Mouse (Mus musculus) small intestine, adult 2 months (tissue): ENCODE results near the gene Trim47. TPM values are rescaled to one million over a fixed set of nuclear protein-coding genes. Genes with fewer than 3 reads are reported as not detected.

Experiments used
- H3K27ac ChIP-seq: fragments of 200-500 bp; 2 replicates; pipeline ENCODE4 v1.5.1; 2012; ENCODE audit warnings: low read depth, low read length, control low read depth, inconsistent platforms; ENCODE audit not compliant: insufficient read depth
- H3K27me3 ChIP-seq: fragments of 200-500 bp; 2 replicates; pipeline ENCODE4 v1.6.1; 2012; ENCODE audit warnings: mild to moderate bottlenecking, moderate library complexity, low read length, inconsistent platforms; ENCODE audit not compliant: control insufficient read depth, insufficient read depth
- H3K36me3 ChIP-seq: fragments of 200-500 bp; 2 replicates; pipeline ENCODE4 v1.6.1; 2012; ENCODE audit warnings: mild to moderate bottlenecking, low read length, control low read depth, inconsistent platforms; ENCODE audit not compliant: control insufficient read depth, insufficient read depth
- H3K4me1 ChIP-seq: fragments of 200-500 bp; 2 replicates; pipeline ENCODE4 v1.6.1; 2012; ENCODE audit warnings: low read length, inconsistent platforms, mixed read lengths; ENCODE audit not compliant: control insufficient read depth, insufficient read depth, insufficient read length
- H3K4me3 ChIP-seq: fragments of 200-500 bp; 2 replicates; pipeline ENCODE4 v1.5.1; 2012; ENCODE audit warnings: low read depth, mild to moderate bottlenecking, control low read depth, inconsistent platforms, low read length, moderate library complexity
- CTCF ChIP-seq: fragments of 200-500 bp; IDR thresholded peaks from 2 replicates; pipeline ENCODE4 v1.5.1; 2012; ENCODE audit warnings: low read depth, mild to moderate bottlenecking, control low read depth, inconsistent platforms, low read length, moderate library complexity, mixed read lengths; ENCODE audit not compliant: insufficient replicate concordance, insufficient read length; ENCODE audit errors: extremely low read depth
- POLR2A ChIP-seq: fragments of 200-500 bp; IDR thresholded peaks from 2 replicates; pipeline ENCODE4 v1.6.1; 2012; ENCODE audit warnings: low read depth, mild to moderate bottlenecking, control low read depth, inconsistent platforms, low read length, moderate library complexity
- WGBS: fragments of 180-500 bp; shearing (Covaris S2); methylation state at CpG from one replicate; pipeline ENCODE4 v1.1.7; 2018; 5-methylcytosine and 5-hydroxymethylcytosine counted together
- polyA plus RNA-seq: library from polyadenylated mRNA; depleted of rRNA; stranded (reverse); fragments of >200 nt; gene quantifications from 2 replicates; pipeline ENCODE4 v1.2.3, GENCODE M21; 2012

The Trim47 gene
- polyA plus RNA-seq, 1 experiment: 28.5 TPM

DNA sequence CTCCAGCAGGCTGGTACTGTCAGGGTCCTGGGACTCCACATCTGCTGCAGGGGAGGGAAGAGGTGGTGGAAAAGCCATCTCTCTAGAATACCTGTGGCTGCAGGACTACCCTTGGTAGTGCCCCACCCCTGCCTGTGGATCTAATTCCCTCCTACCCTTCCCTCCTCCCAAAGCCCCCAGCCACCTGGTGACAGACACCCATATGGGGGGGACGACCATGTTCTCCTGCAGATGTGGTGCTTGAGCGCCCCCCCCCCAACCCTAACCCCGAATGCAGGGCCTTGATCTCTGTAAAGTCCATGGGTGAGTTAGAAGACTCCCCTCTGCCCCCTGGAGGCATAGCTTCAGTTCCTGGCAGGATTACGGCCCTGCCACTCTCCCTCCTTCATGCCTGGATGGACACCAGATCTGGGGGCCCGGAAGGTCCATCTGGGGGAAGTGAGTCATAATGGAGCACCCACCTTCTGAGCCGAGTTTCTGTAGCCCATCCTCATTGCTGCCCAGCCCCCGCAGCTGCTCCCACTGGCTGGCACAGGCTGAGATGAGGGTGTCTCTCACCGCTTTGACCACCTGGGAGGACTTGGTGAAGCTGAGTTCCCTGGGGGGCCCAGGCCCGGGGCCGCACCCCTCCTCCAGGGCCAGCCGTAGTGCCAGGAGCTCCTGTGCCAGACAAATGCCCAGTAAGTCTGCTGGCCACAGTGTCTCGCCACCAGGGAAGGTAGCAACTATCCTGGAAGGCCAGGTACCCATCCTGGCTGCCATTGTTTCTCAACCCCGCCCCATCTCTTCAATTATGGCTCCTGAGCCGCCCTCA, 19.8 kb downstream of the Trim47 start:
- WGBS: 54% methylated on average over 14 of the region's 14 CpGs
- Histone ChIP-seq H3K36me3 (no peaks in the 10 kb centered on the region), H3K27me3 (peaks cover 18% of the 10 kb centered on the region), H3K4me1 (peaks cover 28% of the 10 kb centered on the region), H3K4me3 (peak overlapping the region; percentile 80), H3K27ac (no peak overlapping the region)
- no peak for TF ChIP-seq POLR2A
- TF ChIP-seq CTCF: no peak

DNA sequence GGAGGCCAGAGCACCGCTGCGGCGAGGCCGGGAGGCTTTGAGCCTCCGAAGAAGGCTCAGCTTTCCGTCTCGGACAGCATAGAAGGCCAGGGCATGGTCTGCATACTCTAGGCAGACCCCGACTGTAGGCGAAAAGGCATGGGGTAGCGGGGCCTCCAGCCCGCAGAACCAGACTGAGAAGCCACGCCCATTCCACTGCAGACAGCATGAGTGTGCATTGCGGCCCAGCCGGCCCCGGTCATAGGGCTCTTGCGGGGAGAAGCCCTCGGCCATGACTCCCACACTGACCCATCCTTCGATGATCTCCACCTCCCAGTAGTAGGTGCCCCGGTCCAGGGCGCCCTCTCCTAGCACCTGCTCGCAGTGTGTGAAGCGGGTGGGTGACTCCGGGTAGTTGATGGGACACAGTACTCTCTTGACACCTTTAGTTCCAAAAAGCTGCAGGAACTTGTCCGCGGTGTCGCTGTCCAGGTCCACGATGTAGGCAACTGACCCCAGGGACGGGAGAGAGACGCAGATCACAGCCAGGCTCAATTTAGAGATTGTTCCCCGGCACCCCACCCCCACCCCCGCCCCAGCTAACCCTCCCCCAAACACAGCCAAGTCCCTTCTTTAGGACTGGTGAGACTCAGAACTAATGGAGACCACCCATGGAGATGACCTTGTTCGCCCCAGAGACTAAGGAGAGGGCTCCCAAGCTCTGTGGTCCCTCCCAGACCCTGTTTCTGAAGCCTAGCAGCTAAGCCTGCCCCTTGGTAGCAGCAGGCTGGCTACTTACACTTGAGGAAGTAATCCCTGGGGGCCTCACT, 20.7 kb downstream of the Trim47 start:
- no peak overlapping the region for H3K4me3 ChIP-seq
- no peak overlapping the region for H3K27ac ChIP-seq
- no peak for TF ChIP-seq POLR2A
- no peak for TF ChIP-seq CTCF
- H3K27me3 ChIP-seq: peaks cover 18% of the 10 kb centered on the region
- WGBS: 61% methylated on average over 32 of the region's 32 CpGs
- H3K36me3 ChIP-seq: no peaks in the 10 kb centered on the region
- peaks cover 28% of the 10 kb centered on the region for H3K4me1 ChIP-seq

DNA sequence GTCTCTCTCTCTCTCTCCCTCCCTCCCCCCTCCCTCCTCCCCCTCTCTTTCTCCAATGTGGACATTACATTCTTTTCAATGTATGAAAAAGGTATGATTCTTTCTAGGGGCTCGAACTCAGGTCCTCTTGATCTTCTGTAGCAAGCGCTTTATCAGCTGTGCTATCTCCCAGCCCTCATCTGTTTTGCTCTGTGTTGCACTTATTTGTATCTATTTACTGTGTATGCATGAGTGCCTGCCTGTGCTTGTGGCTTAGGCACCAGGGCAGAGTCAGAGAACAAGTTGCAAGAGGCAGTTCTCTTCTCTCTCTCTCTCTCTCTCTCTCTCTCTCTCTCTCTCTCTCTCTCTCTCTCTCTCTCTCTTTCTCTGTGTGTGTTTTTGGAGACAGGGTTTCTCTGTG, 21.9 kb downstream of the Trim47 start:
- H3K36me3 ChIP-seq: no peaks in the 10 kb centered on the region
- H3K27me3 ChIP-seq: peaks cover 16% of the 10 kb centered on the region
- WGBS: 89% methylated on average over 2 of the region's 2 CpGs
- no peak overlapping the region for H3K27ac ChIP-seq
- peaks cover 34% of the 10 kb centered on the region for H3K4me1 ChIP-seq
- TF ChIP-seq CTCF (no peak), POLR2A (no peak)
- H3K4me3 ChIP-seq: no peak overlapping the region

DNA sequence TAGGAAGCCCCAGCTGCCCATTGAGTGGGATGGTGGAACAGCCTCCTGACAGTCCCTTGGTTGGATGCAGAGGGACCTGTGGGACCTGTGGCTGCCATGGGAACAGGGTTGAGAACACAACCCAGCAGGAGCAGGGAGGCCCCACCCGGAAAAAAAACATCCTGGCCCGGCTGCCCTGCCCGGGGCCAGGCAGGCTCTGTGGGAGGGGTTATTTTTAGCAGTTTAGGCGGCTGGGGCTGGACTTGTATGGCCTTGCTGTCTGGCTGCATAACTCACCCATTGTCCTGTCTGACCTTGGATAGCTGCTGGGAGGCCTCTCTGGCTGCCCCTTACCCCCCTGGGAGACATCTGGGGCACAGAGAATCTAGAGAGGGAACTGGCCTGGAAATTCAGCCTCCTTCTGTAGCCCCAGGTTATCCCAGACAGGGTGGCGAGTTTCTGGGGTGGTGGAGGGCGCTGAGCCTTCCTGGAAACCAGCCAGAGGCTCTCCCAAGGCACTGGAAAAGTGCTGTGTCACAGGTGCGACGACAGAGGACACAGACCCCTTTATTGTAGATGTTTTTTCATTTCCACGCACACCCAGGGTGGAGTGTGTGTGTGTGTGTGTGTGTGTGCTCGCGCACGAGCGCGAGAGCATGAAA, 22.9 kb downstream of the Trim47 start:
- Histone ChIP-seq H3K27me3 (peaks cover 7% of the 10 kb centered on the region), H3K27ac (peak overlapping the region; percentile 59), H3K4me1 (peaks cover 27% of the 10 kb centered on the region), H3K4me3 (no peak overlapping the region), H3K36me3 (no peaks in the 10 kb centered on the region)
- TF ChIP-seq POLR2A (no peak), CTCF (no peak)
- WGBS: 34% methylated on average over 14 of the region's 14 CpGs

DNA sequence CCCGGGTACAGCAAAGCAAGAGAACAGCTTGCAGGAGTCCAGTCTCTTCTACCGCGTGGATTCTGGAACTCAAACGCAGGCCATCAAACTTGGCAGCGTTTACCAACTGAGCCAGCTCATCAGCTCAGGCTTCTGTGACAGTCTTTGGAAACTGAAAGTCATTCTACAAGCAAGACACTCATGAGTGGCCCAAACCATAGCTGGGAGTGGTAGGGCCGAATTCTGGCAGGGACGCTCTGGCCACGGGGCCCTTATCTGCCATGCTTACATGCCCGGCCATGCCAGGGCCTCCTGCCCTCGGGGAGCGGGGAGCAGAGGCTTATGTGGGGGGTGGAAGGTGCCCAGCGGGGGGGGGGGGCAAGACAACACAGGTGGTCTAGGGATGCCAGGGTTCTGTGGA, 23.4 kb downstream of the Trim47 start:
- H3K4me1 ChIP-seq: peaks cover 27% of the 10 kb centered on the region
- H3K27me3 ChIP-seq: peaks cover 1% of the 10 kb centered on the region; the same call in 1 of the 2 replicates
- TF ChIP-seq POLR2A: no peak
- no peak for TF ChIP-seq CTCF
- WGBS: 52% methylated on average over 12 of the region's 12 CpGs
- H3K27ac ChIP-seq: peak overlapping the region; percentile 38
- no peak overlapping the region for H3K4me3 ChIP-seq
- H3K36me3 ChIP-seq: no peaks in the 10 kb centered on the region

DNA sequence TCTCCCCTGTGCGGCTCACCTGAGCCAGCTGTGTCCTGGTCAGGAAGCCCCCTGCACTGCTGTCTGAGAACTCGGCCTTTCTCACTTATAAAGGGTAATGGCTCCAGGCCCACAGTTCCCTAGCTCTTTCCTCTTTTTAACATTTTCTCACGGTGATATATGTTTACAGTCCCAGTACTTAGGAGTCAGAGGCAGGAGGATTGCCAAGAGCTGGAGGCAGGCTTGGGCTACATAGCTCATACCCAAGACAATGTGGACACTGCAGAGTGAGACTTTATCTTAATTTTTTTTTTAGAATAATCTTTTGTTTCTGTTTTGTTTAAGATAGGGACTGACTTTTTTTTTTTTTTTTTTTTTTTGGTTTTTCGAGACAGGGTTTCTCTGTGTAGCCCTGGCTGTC, 24.5 kb downstream of the Trim47 start:
- H3K27ac ChIP-seq: peak overlapping the region; percentile 66
- H3K4me3 ChIP-seq: no peak overlapping the region
- H3K27me3 ChIP-seq: no peaks in the 10 kb centered on the region
- TF ChIP-seq CTCF (no peak), POLR2A (no peak)
- H3K36me3 ChIP-seq: no peaks in the 10 kb centered on the region
- WGBS: 44% methylated on average over 4 of the region's 4 CpGs
- H3K4me1 ChIP-seq: peaks cover 18% of the 10 kb centered on the region
